Mouse (Mus musculus) splenic B cell, adult 2 months (primary cell): Measurements from ENCODE around the gene Iars2.

Experiments
- DNase-seq: peaks from one replicate; pipeline ENCODE4 v3.0.0-alpha.2; 2011; ENCODE audit warnings: low read depth, low spot score
- H3K27me3 ChIP-seq: 2 replicates; pipeline ENCODE4 v1.6.1; 2012; ENCODE audit warnings: mild to moderate bottlenecking, low read length, moderate library complexity, mixed read lengths; ENCODE audit not compliant: control insufficient read depth, poor library complexity, insufficient read depth, severe bottlenecking
- H3K36me3 ChIP-seq: 2 replicates; pipeline ENCODE4 v1.6.1; 2012; ENCODE audit warnings: mild to moderate bottlenecking, low read length, moderate library complexity, mixed read lengths; ENCODE audit not compliant: control insufficient read depth, poor library complexity, insufficient read depth, severe bottlenecking

The Iars2 gene

GRCm38 (mm10) chr1:185279288-185279687 is 49.9 kb downstream of the Iars2 start:
- DNase-seq: no peak
- Histone ChIP-seq H3K27me3 (no peaks in the 10 kb centered on the region), H3K36me3 (peaks cover 20% of the 10 kb centered on the region)

GRCm38 (mm10) chr1:185277022-185277421 is 52.2 kb downstream of the Iars2 start:
- no peaks in the 10 kb centered on the region for H3K27me3 ChIP-seq
- no peak for DNase-seq
- H3K36me3 ChIP-seq: peaks cover 14% of the 10 kb centered on the region

- no peak for DNase-seq
- Histone ChIP-seq H3K27me3 (no peaks in the 10 kb centered on the region), H3K36me3 (peaks cover 15% of the 10 kb centered on the region)
Observed at GRCm38 (mm10) chr1:185275976-185276375, 53.2 kb downstream of the Iars2 start.

- no peak for DNase-seq
- Histone ChIP-seq H3K36me3 (peaks cover 15% of the 10 kb centered on the region), H3K27me3 (no peaks in the 10 kb centered on the region)
Observed at GRCm38 (mm10) chr1:185274819-185275545, 54.2 kb downstream of the Iars2 start.

- no peak for DNase-seq
- H3K36me3 ChIP-seq: peaks cover 7% of the 10 kb centered on the region
- H3K27me3 ChIP-seq: no peaks in the 10 kb centered on the region
Observed at GRCm38 (mm10) chr1:185271373-185271772, 57.8 kb downstream of the Iars2 start.

GRCm38 (mm10) chr1:185270403-185271097 is 58.6 kb downstream of the Iars2 start:
- Histone ChIP-seq H3K36me3 (peaks cover 3% of the 10 kb centered on the region; the same call in 1 of the 2 replicates), H3K27me3 (no peaks in the 10 kb centered on the region)
- no peak for DNase-seq

GRCm38 (mm10) chr1:185268675-185269074 is 60.5 kb downstream of the Iars2 start:
- no peak for DNase-seq
- Histone ChIP-seq H3K27me3 (no peaks in the 10 kb centered on the region), H3K36me3 (peaks cover 3% of the 10 kb centered on the region; the same call in 1 of the 2 replicates)

GRCm38 (mm10) chr1:185262565-185262964 is 66.6 kb downstream of the Iars2 start:
- H3K36me3 ChIP-seq: peaks cover 2% of the 10 kb centered on the region
- DNase-seq: peak; percentile 5
- no peaks in the 10 kb centered on the region for H3K27me3 ChIP-seq

GRCm38 (mm10) chr1:185256753-185257152 is 72.4 kb downstream of the Iars2 start:
- Histone ChIP-seq H3K27me3 (no peaks in the 10 kb centered on the region), H3K36me3 (peaks cover 9% of the 10 kb centered on the region)
- DNase-seq: no peak

- Histone ChIP-seq H3K36me3 (peaks cover 7% of the 10 kb centered on the region), H3K27me3 (no peaks in the 10 kb centered on the region)
- DNase-seq: no peak
Observed at GRCm38 (mm10) chr1:185255336-185255735, 73.9 kb downstream of the Iars2 start.

- Histone ChIP-seq H3K27me3 (no peaks in the 10 kb centered on the region), H3K36me3 (peaks cover 12% of the 10 kb centered on the region)
- DNase-seq: no peak
Observed at GRCm38 (mm10) chr1:185253140-185253892, 75.9 kb downstream of the Iars2 start.

- no peak for DNase-seq
- Histone ChIP-seq H3K36me3 (peaks cover 12% of the 10 kb centered on the region), H3K27me3 (no peaks in the 10 kb centered on the region)
Observed at GRCm38 (mm10) chr1:185252351-185252750, 76.8 kb downstream of the Iars2 start.

- peaks cover 13% of the 10 kb centered on the region for H3K36me3 ChIP-seq
- no peak for DNase-seq
- no peaks in the 10 kb centered on the region for H3K27me3 ChIP-seq
Observed at GRCm38 (mm10) chr1:185248728-185249127, 80.5 kb downstream of the Iars2 start.

GRCm38 (mm10) chr1:185247429-185248085 is 81.6 kb downstream of the Iars2 start:
- H3K27me3 ChIP-seq: no peaks in the 10 kb centered on the region
- no peak for DNase-seq
- peaks cover 12% of the 10 kb centered on the region for H3K36me3 ChIP-seq
